Mouse (Mus musculus): ENCODE data around the gene Gm20479.

DNA sequence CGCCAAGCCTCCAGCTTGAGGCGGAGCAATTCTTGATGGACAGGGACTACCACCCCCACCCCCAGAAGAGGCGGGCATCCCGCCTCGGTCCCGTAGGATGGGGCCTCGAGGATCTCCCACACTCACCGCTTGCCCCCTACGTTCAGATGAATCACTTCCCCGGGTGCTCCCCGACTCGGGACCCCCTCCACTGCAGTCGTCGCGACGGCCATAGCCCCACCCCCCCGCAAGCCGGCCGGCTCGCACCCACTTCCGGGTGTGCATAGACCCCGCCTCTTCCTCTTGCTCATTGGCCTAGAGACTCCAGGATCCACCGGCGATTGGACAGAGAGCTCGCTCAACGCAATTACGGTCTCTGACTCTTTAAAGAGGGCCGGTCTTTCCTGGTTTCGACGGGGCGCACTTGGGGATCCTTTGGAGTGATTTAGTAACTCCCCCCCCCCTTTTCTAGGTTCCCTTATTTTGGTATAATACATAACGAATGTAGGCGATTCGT is 1.4 kb downstream of the Gm20479 start, which contains the start of gene Shkbp1:
- TF ChIP-seq CTCF (conservative IDR thresholded peaks at IDR 0.05; ENCODE audit: low read length) (no peak), POU5F1 (IDR thresholded peaks at IDR 0.05; ENCODE audit: borderline replicate concordance, low read length) (no peak)
